Mouse (Mus musculus) heart, adult 2 months (tissue): ENCODE measurements at regions not wholly inside any gene's neighbourhood (a gene's known extent, or its start where the extent isn't known, plus 50 kb on each side); places are given as distances from the start of the nearest gene placed in this dataset.

Source experiments
- DNase-seq, 2 experiments: peaks; one replicate each; pipeline ENCODE4 v3.0.0; 2021
- H3K27ac ChIP-seq: fragments of 200-600 bp; 2 replicates; pipeline ENCODE4 v1.8.1; 2022
- H3K27me3 ChIP-seq: fragments of 200-500 bp; 2 replicates; pipeline ENCODE4 v1.6.1; 2012; ENCODE audit warnings: mild to moderate bottlenecking, low read length, inconsistent platforms, mixed read lengths; ENCODE audit not compliant: control insufficient read depth, insufficient read depth
- H3K36me3 ChIP-seq: fragments of 200-500 bp; 2 replicates; pipeline ENCODE4 v1.6.1; 2012; ENCODE audit warnings: low read length, inconsistent platforms; ENCODE audit not compliant: control insufficient read depth, insufficient read depth
- H3K4me1 ChIP-seq: fragments of 200-500 bp; 2 replicates; pipeline ENCODE4 v1.6.1; 2011; ENCODE audit warnings: low read length; ENCODE audit not compliant: control insufficient read depth, insufficient read depth
- H3K4me3 ChIP-seq: fragments of 200-600 bp; 2 replicates; pipeline ENCODE4 v1.8.1; 2022
- H3K79me2 ChIP-seq: fragments of 200-500 bp; replicated peaks from 2 replicates; pipeline ENCODE4 v1.6.1; 2012; ENCODE audit warnings: mild to moderate bottlenecking, inconsistent platforms, low read length, moderate library complexity, mixed read lengths; ENCODE audit not compliant: control insufficient read depth, insufficient read depth
- H3K9ac ChIP-seq: fragments of 200-500 bp; 2 replicates; pipeline ENCODE4 v1.6.1; 2012; ENCODE audit warnings: low read depth, mild to moderate bottlenecking, control low read depth, inconsistent platforms, low read length, mixed read lengths
- CTCF ChIP-seq: fragments of 200-600 bp; IDR thresholded peaks from 2 replicates; pipeline ENCODE4 v1.8.1; 2022; ENCODE audit warnings: antibody characterized with exemption, mild to moderate bottlenecking, moderate library complexity
- EP300 ChIP-seq: fragments of 200-500 bp; IDR thresholded peaks from 2 replicates; pipeline ENCODE4 v1.6.1; 2011; ENCODE audit warnings: low read depth, low read length, control low read depth; ENCODE audit not compliant: insufficient read depth
- POLR2A ChIP-seq: fragments of 200-500 bp; IDR thresholded peaks from 2 replicates; pipeline ENCODE4 v1.6.1; 2011; ENCODE audit warnings: mild to moderate bottlenecking, low read depth, low read length, control low read depth; ENCODE audit not compliant: insufficient read depth
- WGBS: fragments of 180-500 bp; shearing (Covaris S2); methylation state at CpG from one replicate; pipeline ENCODE4 v1.1.7; 2018; 5-methylcytosine and 5-hydroxymethylcytosine counted together
- intact Hi-C: fragments of 180-260 bp; cut with DNase I; formaldehyde crosslinking; loops from one replicate; pipeline ENCODE4 v1.15.1; 2025

GRCm38 (mm10) chr8:46413349-46414024, 57.4 kb upstream of the Acsl1 start:
- WGBS = 47% methylated on average over 9 of the region's 9 CpGs
- Histone ChIP-seq H3K27me3 (no peaks in the 10 kb centered on the region), H3K27ac (peak overlapping the region; percentile 85), H3K79me2 (no peaks in the 10 kb centered on the region), H3K4me3 (no peak overlapping the region), H3K36me3 (peaks cover 2% of the 10 kb centered on the region; the same call in 1 of the 2 replicates), H3K9ac (no peak overlapping the region), H3K4me1 (peaks cover 7% of the 10 kb centered on the region; the same call in 1 of the 2 replicates)
- TF ChIP-seq EP300 (no peak), POLR2A (no peak), CTCF (no peak)
- no peak for DNase-seq
- intact Hi-C loops = loop anchor here (5.0 kb wide), 3 partner anchors 59 to 134 kb away; partner anchors contain the start of gene Acsl1

- Histone ChIP-seq H3K27ac (peak overlapping the region; percentile 85), H3K9ac (no peak overlapping the region), H3K79me2 (no peaks in the 10 kb centered on the region), H3K36me3 (peaks cover 2% of the 10 kb centered on the region; the same call in 1 of the 2 replicates), H3K4me3 (no peak overlapping the region), H3K27me3 (no peaks in the 10 kb centered on the region), H3K4me1 (peaks cover 7% of the 10 kb centered on the region; the same call in 1 of the 2 replicates)
- peak; percentile 39; the same call in 1 of the 2 replicates for TF ChIP-seq EP300
- TF ChIP-seq CTCF = no peak
- intact Hi-C loops = loop anchor here (5.0 kb wide), 3 partner anchors 57 to 132 kb away; partner anchors contain the start of gene Acsl1
- peak; percentile 46 to 54 for DNase-seq
- WGBS = 41% methylated on average over 6 of the region's 6 CpGs
These were observed 56.0 kb upstream of the Acsl1 start for GRCm38 (mm10) chr8:46414874-46415273.

- no peaks in the 10 kb centered on the region for H3K36me3 ChIP-seq
- WGBS = 79% methylated on average over 5 of the region's 5 CpGs
- no peaks in the 10 kb centered on the region for H3K27me3 ChIP-seq
- TF ChIP-seq CTCF (no peak), EP300 (no peak), POLR2A (no peak)
- DNase-seq = no peak
- H3K27ac ChIP-seq = no peak overlapping the region
- no peak overlapping the region for H3K4me3 ChIP-seq
- H3K9ac ChIP-seq = no peak overlapping the region
- intact Hi-C loops = no loop called here
- H3K79me2 ChIP-seq = no peaks in the 10 kb centered on the region
- H3K4me1 ChIP-seq = peaks cover 13% of the 10 kb centered on the region
These were observed 51.4 kb upstream of the Acsl1 start for GRCm38 (mm10) chr8:46419402-46419801.

DNA sequence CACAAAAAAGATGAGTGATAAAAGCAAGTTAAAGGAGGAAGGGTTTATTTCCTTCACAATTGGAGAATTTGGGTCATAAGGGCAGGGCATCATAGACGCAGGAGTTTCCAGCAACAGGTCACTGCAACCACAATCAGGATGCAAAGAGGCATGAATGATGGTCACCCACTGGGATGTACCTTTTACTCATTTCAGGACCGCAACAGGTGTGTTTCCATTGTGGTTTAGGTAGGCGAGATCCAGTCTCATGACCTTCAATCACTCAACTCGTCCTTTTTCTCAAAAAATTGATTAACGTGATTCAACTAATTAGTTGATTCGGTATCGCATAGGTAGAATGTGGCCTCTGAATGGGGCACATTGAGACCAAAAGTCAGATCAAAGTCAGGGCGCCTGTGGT, 50.4 kb upstream of the Acsl1 start:
- Histone ChIP-seq H3K79me2 (no peaks in the 10 kb centered on the region), H3K27ac (no peak overlapping the region), H3K9ac (no peak overlapping the region), H3K4me3 (no peak overlapping the region), H3K36me3 (no peaks in the 10 kb centered on the region), H3K4me1 (peaks cover 8% of the 10 kb centered on the region), H3K27me3 (no peaks in the 10 kb centered on the region)
- TF ChIP-seq POLR2A = no peak
- no peak for TF ChIP-seq CTCF
- no peak for TF ChIP-seq EP300
- intact Hi-C loops = no loop called here
- no peak for DNase-seq
- WGBS = 95% methylated on average over 8 of the region's 8 CpGs
